Mouse (Mus musculus): ENCODE data around the gene Iqcf4. TPM values are rescaled to one million over a fixed set of nuclear protein-coding genes. Genes with fewer than 3 reads are reported as not detected.
"Not testable (repeated sequence)": the region's sequence is repeated elsewhere in the genome, so short reads cannot be mapped to it uniquely, and the experiment has no call there.

Iqcf4 gene
- polyA plus RNA-seq (2012; rRNA removed), result not detected in 2 replicates

- no peak for DNase-seq (ENCODE audit: low read depth)
- TF ChIP-seq CTCF (IDR thresholded peaks at IDR 0.05; ENCODE audit: borderline replicate concordance, extremely low read depth, insufficient read depth, insufficient read length) (no peak), POLR2A (IDR thresholded peaks at IDR 0.05; ENCODE audit: borderline replicate concordance, extremely low read depth, insufficient read depth, insufficient read length, poor library complexity, severe bottlenecking) (no peak)
Measured at GRCm38 (mm10) chr9:106570896-106571295, at the start of gene Iqcf4. Gene Iqcf4, minus strand, starts transcription at chr9:106570996.

GRCm38 (mm10) chr9:106617496-106617895 lies 46.7 kb upstream of the Iqcf4 start:
- no peak for TF ChIP-seq POLR2A (IDR thresholded peaks at IDR 0.05; ENCODE audit: borderline replicate concordance, extremely low read depth, insufficient read depth, insufficient read length, poor library complexity, severe bottlenecking)
- no peak for TF ChIP-seq CTCF (IDR thresholded peaks at IDR 0.05; ENCODE audit: borderline replicate concordance, extremely low read depth, insufficient read depth, insufficient read length)
- no peak for DNase-seq (ENCODE audit: low read depth)

GRCm38 (mm10) chr9:106616306-106616705 lies 45.5 kb upstream of the Iqcf4 start:
- TF ChIP-seq POLR2A (IDR thresholded peaks at IDR 0.05; ENCODE audit: borderline replicate concordance, extremely low read depth, insufficient read depth, insufficient read length, poor library complexity, severe bottlenecking) (no peak), CTCF (IDR thresholded peaks at IDR 0.05; ENCODE audit: borderline replicate concordance, extremely low read depth, insufficient read depth, insufficient read length) (no peak)
- DNase-seq (ENCODE audit: low read depth), result no peak

GRCm38 (mm10) chr9:106614616-106615015 lies 43.8 kb upstream of the Iqcf4 start:
- DNase-seq (ENCODE audit: low read depth), result no peak
- TF ChIP-seq CTCF (IDR thresholded peaks at IDR 0.05; ENCODE audit: borderline replicate concordance, extremely low read depth, insufficient read depth, insufficient read length) (no peak), POLR2A (IDR thresholded peaks at IDR 0.05; ENCODE audit: borderline replicate concordance, extremely low read depth, insufficient read depth, insufficient read length, poor library complexity, severe bottlenecking) (no peak)

GRCm38 (mm10) chr9:106613951-106614350 lies 43.2 kb upstream of the Iqcf4 start:
- TF ChIP-seq CTCF (IDR thresholded peaks at IDR 0.05; ENCODE audit: borderline replicate concordance, extremely low read depth, insufficient read depth, insufficient read length) (no peak), POLR2A (IDR thresholded peaks at IDR 0.05; ENCODE audit: borderline replicate concordance, extremely low read depth, insufficient read depth, insufficient read length, poor library complexity, severe bottlenecking) (no peak)
- no peak for DNase-seq (ENCODE audit: low read depth)

GRCm38 (mm10) chr9:106610727-106611126 lies 39.9 kb upstream of the Iqcf4 start:
- TF ChIP-seq CTCF (IDR thresholded peaks at IDR 0.05; ENCODE audit: borderline replicate concordance, extremely low read depth, insufficient read depth, insufficient read length) (no peak), POLR2A (IDR thresholded peaks at IDR 0.05; ENCODE audit: borderline replicate concordance, extremely low read depth, insufficient read depth, insufficient read length, poor library complexity, severe bottlenecking) (no peak)
- DNase-seq (ENCODE audit: low read depth), result no peak

- DNase-seq (ENCODE audit: low read depth), result peak; percentile 85
- peak; percentile 84 for TF ChIP-seq CTCF (IDR thresholded peaks at IDR 0.05; ENCODE audit: borderline replicate concordance, extremely low read depth, insufficient read depth, insufficient read length)
- TF ChIP-seq POLR2A (IDR thresholded peaks at IDR 0.05; ENCODE audit: borderline replicate concordance, extremely low read depth, insufficient read depth, insufficient read length, poor library complexity, severe bottlenecking), result no peak
Measured at GRCm38 (mm10) chr9:106600546-106600945, 29.8 kb upstream of the Iqcf4 start.

GRCm38 (mm10) chr9:106598466-106598865 lies 27.7 kb upstream of the Iqcf4 start:
- TF ChIP-seq POLR2A (IDR thresholded peaks at IDR 0.05; ENCODE audit: borderline replicate concordance, extremely low read depth, insufficient read depth, insufficient read length, poor library complexity, severe bottlenecking) (no peak), CTCF (IDR thresholded peaks at IDR 0.05; ENCODE audit: borderline replicate concordance, extremely low read depth, insufficient read depth, insufficient read length) (peak; percentile 23; the same call in 1 of the 2 replicates)
- no peak for DNase-seq (ENCODE audit: low read depth)

GRCm38 (mm10) chr9:106595836-106596235 lies 25.0 kb upstream of the Iqcf4 start:
- TF ChIP-seq POLR2A (IDR thresholded peaks at IDR 0.05; ENCODE audit: borderline replicate concordance, extremely low read depth, insufficient read depth, insufficient read length, poor library complexity, severe bottlenecking) (no peak), CTCF (IDR thresholded peaks at IDR 0.05; ENCODE audit: borderline replicate concordance, extremely low read depth, insufficient read depth, insufficient read length) (no peak)
- DNase-seq (ENCODE audit: low read depth), result no peak

GRCm38 (mm10) chr9:106595402-106595801 lies 24.6 kb upstream of the Iqcf4 start:
- DNase-seq (ENCODE audit: low read depth), result not testable (repeated sequence)

- DNase-seq (ENCODE audit: low read depth), result no peak
- TF ChIP-seq POLR2A (IDR thresholded peaks at IDR 0.05; ENCODE audit: borderline replicate concordance, extremely low read depth, insufficient read depth, insufficient read length, poor library complexity, severe bottlenecking) (no peak), CTCF (IDR thresholded peaks at IDR 0.05; ENCODE audit: borderline replicate concordance, extremely low read depth, insufficient read depth, insufficient read length) (no peak)
Measured at GRCm38 (mm10) chr9:106592158-106592557, 21.4 kb upstream of the Iqcf4 start.

GRCm38 (mm10) chr9:106582552-106582951 lies 11.8 kb upstream of the Iqcf4 start:
- DNase-seq (ENCODE audit: low read depth), result no peak
- TF ChIP-seq CTCF (IDR thresholded peaks at IDR 0.05; ENCODE audit: borderline replicate concordance, extremely low read depth, insufficient read depth, insufficient read length) (no peak), POLR2A (IDR thresholded peaks at IDR 0.05; ENCODE audit: borderline replicate concordance, extremely low read depth, insufficient read depth, insufficient read length, poor library complexity, severe bottlenecking) (no peak)

- no peak for DNase-seq (ENCODE audit: low read depth)
- TF ChIP-seq CTCF (IDR thresholded peaks at IDR 0.05; ENCODE audit: borderline replicate concordance, extremely low read depth, insufficient read depth, insufficient read length) (no peak), POLR2A (IDR thresholded peaks at IDR 0.05; ENCODE audit: borderline replicate concordance, extremely low read depth, insufficient read depth, insufficient read length, poor library complexity, severe bottlenecking) (no peak)
Measured at GRCm38 (mm10) chr9:106580016-106580415, 9.2 kb upstream of the Iqcf4 start.
